Mouse (Mus musculus): ENCODE data around the gene Mapk1ip1.

GRCm38 (mm10) chr7:138835028-138835427 is 11.0 kb downstream of the Mapk1ip1 start:
- TF ChIP-seq CTCF (IDR thresholded peaks at IDR 0.05; ENCODE audit: extremely low read depth, insufficient read depth, low read length) = peak; percentile 20; the same call in 1 of the 2 replicates
- no peak for TF ChIP-seq POLR2A (IDR thresholded peaks at IDR 0.05; ENCODE audit: extremely low read depth, insufficient read depth, low read length)
